Mouse (Mus musculus) heart, postnatal 0 days (tissue): ENCODE measurements around the gene Rnaseh2c. TPM values are rescaled to one million over a fixed set of nuclear protein-coding genes. Genes with fewer than 3 reads are reported as not detected.

Experiments
- ATAC-seq: fragments of 200-750 bp; cut with Nextera tagmentation; 2 replicates; pipeline ENCODE4 v1.8.0; 2017; ENCODE audit warnings: low read depth, moderate number of reproducible peaks, moderate library complexity; ENCODE audit not compliant: insufficient read depth
- DNase-seq: peaks from one replicate; pipeline ENCODE4 v3.0.0-alpha.2; 2016; ENCODE audit warnings: low spot score
- H3K27ac ChIP-seq: fragments of 300-500 bp; sonication (generic); 2 replicates; pipeline ENCODE4 v1.5.1; 2014; ENCODE audit warnings: low read depth, mild to moderate bottlenecking
- H3K27me3 ChIP-seq: fragments of 300-500 bp; sonication (generic); 2 replicates; pipeline ENCODE4 v1.6.1; 2014; ENCODE audit warnings: low read length, mixed read lengths; ENCODE audit not compliant: control insufficient read depth, insufficient read depth
- H3K36me3 ChIP-seq: fragments of 300-500 bp; sonication (generic); replicated peaks from 2 replicates; pipeline ENCODE4 v1.6.1; 2014; ENCODE audit warnings: low read length, mixed read lengths; ENCODE audit not compliant: control insufficient read depth, insufficient read depth
- H3K4me1 ChIP-seq: fragments of 300-500 bp; sonication (generic); 2 replicates; pipeline ENCODE4 v1.6.1; 2014; ENCODE audit warnings: antibody characterized with exemption; ENCODE audit not compliant: control insufficient read depth, insufficient read depth
- H3K4me2 ChIP-seq: fragments of 300-500 bp; sonication (generic); 2 replicates; pipeline ENCODE4 v1.6.1; 2014; ENCODE audit warnings: low read depth, mild to moderate bottlenecking, low read length, moderate library complexity
- H3K4me3 ChIP-seq: fragments of 300-500 bp; sonication (generic); 2 replicates; pipeline ENCODE4 v1.5.1; 2014; ENCODE audit warnings: low read depth, low read length
- H3K9ac ChIP-seq: fragments of 300-500 bp; sonication (generic); replicated peaks from 2 replicates; pipeline ENCODE4 v1.6.1; 2014; ENCODE audit warnings: low read depth, low read length, mixed read lengths
- H3K9me3 ChIP-seq: fragments of 300-500 bp; sonication (generic); replicated peaks from 2 replicates; pipeline ENCODE4 v1.6.1; 2016; ENCODE audit warnings: low read length; ENCODE audit not compliant: control insufficient read depth
- CTCF ChIP-seq: IDR thresholded peaks from 2 replicates; pipeline ENCODE4 v1.5.1; 2016; ENCODE audit warnings: antibody characterized with exemption, control low read depth, low read depth
- EP300 ChIP-seq: IDR thresholded peaks from 2 replicates; pipeline ENCODE4 v1.6.1; 2016; ENCODE audit warnings: antibody characterized with exemption, low read depth
- WGBS: fragments of 180-500 bp; shearing (Covaris S2); extraction: QIAGEN DNeasy Blood & Tissue Kit; methylation state at CpG from one replicate; pipeline ENCODE4 v1.1.7; 2014; 5-methylcytosine and 5-hydroxymethylcytosine counted together
- polyA plus RNA-seq: library from polyadenylated mRNA; unstranded; fragments of >200 nt; fragmentation: Nextera tagmentation; extraction: Ambion mirVana; gene quantifications from 2 replicates; pipeline ENCODE4 v1.2.1, GENCODE M21; 2015
- total RNA-seq: library from RNA; depleted of rRNA; stranded (reverse); fragments of >200 nt; gene quantifications from 2 replicates; pipeline ENCODE4 v1.2.3, GENCODE M21; 2014; ENCODE audit warnings: low replicate concordance

Gene Rnaseh2c
- total and polyA plus RNA-seq, 2 experiments from 2014 or later, result 51.8 to 57.6 TPM

DNA sequence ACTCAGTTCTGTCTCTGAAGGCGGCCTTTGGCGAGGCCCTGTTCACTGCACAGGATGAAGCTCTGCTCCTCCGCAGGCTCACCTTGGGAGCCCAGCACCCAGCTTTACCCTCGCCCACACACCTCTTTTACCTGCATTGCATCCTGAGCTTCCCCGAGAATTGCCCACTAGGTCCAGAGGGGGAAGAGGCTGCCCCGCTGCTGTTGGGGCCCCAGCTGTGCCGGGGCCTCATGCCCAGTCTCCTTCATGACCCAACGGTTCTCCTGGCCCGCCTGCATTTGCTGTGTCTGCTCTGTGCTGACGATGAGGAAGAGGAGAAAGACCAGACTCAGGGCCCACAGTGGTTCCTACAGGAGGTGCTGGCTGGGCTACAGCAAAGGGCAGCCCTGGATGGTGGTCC, 32.2 kb upstream of the Rnaseh2c start:
- TF ChIP-seq CTCF, result no peak
- no peak for TF ChIP-seq EP300
- H3K36me3 ChIP-seq, result peaks cover 19% of the 10 kb centered on the region
- no peak overlapping the region for H3K27ac ChIP-seq
- H3K27me3 ChIP-seq, result peaks cover 10% of the 10 kb centered on the region
- DNase-seq, result no peak
- no peaks in the 10 kb centered on the region for H3K9me3 ChIP-seq
- no peak overlapping the region for H3K9ac ChIP-seq
- ATAC-seq, result no peak
- H3K4me3 ChIP-seq, result no peak overlapping the region
- no peak overlapping the region for H3K4me2 ChIP-seq
- WGBS, result 86% methylated on average over 10 of the region's 10 CpGs
- H3K4me1 ChIP-seq, result peaks cover 6% of the 10 kb centered on the region

DNA sequence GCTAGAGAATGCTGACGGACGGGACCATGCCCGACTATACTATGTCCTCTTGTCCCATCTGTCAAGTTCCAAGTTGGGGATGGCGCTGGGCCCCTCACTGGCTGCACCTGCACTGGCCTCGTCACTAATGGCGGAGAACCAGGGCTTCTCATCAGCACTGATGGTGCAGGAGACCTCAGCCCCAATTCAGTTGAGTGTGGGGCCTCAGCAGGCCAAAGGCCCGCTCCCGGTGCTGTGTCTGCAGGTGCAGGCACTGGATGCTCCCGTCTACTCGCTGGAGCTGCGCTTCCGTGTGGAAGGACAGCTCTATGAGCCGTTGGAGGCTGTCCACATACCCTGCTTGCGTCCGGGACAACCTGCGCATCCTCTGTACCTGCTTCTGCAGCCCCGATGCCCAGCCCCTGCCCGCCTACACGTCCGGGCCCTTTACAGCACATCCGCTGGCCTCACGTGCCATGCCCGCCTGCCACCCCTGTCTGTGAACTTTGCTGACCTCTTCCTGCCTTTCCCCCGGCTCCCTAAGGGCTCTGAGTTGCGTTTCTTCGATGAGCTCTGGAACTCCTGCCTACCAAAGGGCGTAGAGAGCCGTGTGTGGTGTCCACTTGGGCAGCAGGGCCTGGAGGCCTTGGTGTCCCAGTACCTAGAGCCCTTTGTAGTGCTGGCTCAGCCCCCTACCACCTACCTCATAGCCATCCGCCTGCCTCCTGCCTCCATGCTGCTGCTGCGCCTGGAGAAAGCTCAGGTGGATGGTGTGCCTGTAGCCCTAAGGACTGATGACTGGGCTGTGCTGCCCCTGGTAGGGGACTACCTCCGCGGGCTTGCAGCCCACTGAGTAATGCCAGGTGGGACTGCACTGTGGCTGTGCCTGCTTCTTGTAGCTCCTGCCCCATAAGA, 31.1 kb upstream of the Rnaseh2c start:
- H3K9me3 ChIP-seq, result no peaks in the 10 kb centered on the region
- TF ChIP-seq CTCF, result no peak
- no peak for TF ChIP-seq EP300
- WGBS, result 89% methylated on average over 32 of the region's 32 CpGs
- H3K36me3 ChIP-seq, result peaks cover 19% of the 10 kb centered on the region
- H3K27ac ChIP-seq, result no peak overlapping the region
- ATAC-seq (no peak), DNase-seq (no peak)
- H3K4me2 ChIP-seq, result no peak overlapping the region
- peaks cover 3% of the 10 kb centered on the region; the same call in 1 of the 2 replicates for H3K27me3 ChIP-seq
- H3K4me1 ChIP-seq, result peaks cover 6% of the 10 kb centered on the region
- H3K9ac ChIP-seq, result no peak overlapping the region
- no peak overlapping the region for H3K4me3 ChIP-seq

DNA sequence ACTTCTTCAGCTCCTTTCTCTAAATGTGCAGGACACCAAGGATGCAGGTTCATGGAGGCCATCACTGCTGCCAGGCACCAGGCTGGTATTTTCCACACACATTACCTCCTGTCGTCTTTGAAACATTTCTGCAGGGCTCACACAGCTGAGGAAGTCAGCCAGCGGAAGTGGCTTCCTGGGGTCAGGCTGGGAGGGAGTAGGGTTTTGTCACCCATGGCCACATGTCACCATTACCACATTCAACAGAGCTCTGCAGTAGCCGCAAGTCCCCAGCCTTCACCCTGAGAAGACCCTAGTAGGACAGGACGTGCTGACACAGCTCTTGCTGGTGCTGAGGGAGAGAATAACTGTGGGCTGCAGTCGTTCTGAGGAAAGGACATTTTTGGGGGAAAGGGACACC, 29.8 kb upstream of the Rnaseh2c start:
- H3K9me3 ChIP-seq, result no peaks in the 10 kb centered on the region
- 52% methylated on average over 5 of the region's 5 CpGs for WGBS
- DNase-seq (no peak), ATAC-seq (no peak)
- H3K36me3 ChIP-seq, result peaks cover 19% of the 10 kb centered on the region
- no peak overlapping the region for H3K27ac ChIP-seq
- no peak overlapping the region for H3K4me2 ChIP-seq
- H3K27me3 ChIP-seq, result no peaks in the 10 kb centered on the region
- no peak overlapping the region for H3K4me3 ChIP-seq
- no peak for TF ChIP-seq CTCF
- TF ChIP-seq EP300, result no peak
- no peak overlapping the region for H3K9ac ChIP-seq
- peaks cover 3% of the 10 kb centered on the region for H3K4me1 ChIP-seq

DNA sequence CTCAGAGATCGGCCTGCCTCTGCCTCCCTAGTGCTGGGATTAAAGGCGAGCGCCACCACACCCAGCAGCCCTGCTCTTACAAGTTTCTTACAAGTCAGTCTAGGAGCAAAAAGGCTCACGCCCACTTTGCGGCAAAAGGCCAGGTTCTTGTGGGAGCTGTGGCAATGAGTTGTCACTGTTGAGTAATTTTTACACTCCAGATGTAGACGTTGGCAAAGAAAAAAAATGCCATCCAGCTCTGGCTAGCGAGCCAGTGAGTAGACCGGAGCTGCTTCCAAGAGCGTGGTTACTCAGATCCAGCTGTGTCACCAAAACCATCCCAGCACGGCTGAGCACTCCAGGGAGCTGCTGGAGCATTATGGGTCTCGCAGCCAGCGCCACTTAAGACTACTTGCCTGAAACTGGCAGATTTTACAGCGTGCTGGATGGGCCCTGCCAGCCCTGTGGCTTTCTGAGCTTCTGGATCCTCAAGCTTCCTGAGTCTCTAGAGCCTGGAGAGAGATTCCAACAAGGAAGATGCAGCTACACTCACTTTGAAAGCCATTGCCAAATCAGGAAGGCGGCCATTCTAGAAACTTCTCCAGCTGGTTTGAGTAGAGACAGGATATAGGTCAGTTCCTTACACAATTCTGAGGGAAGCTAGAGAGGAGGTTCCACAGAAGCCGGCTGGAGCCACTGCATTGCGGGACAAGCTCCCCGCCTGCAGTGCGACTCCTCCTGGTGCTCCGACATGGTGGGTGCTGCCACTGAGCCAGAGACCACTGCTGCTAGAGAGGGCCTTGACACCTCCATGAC, 29.1 kb upstream of the Rnaseh2c start:
- Histone ChIP-seq H3K9ac (no peak overlapping the region), H3K9me3 (no peaks in the 10 kb centered on the region), H3K4me3 (no peak overlapping the region), H3K4me2 (no peak overlapping the region), H3K4me1 (no peaks in the 10 kb centered on the region), H3K36me3 (peaks cover 19% of the 10 kb centered on the region), H3K27ac (no peak overlapping the region), H3K27me3 (no peaks in the 10 kb centered on the region)
- WGBS, result 80% methylated on average over 19 of the region's 19 CpGs
- TF ChIP-seq CTCF (no peak), EP300 (no peak)
- DNase-seq, result no peak
- ATAC-seq, result no peak

DNA sequence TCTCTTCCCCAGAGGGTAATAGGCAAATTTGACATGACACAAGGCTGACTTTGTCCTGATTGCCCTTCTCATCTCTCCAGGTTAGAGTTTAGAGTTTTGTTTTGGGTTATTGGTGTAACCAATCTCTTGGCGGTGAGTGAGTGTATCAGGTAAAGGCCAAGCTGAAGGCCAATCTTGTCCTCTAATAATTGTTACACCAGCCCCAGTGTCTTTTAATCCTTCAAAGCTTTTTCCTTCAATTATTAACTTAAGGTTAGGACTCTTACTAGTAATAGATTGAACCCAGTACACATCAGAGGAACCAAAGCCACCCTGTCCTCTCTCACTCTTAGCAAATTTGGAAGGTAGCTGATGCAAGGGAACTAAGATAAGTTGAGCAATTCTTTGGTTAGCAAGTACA, 26.3 kb upstream of the Rnaseh2c start:
- H3K27ac ChIP-seq, result no peak overlapping the region
- no peak overlapping the region for H3K9ac ChIP-seq
- DNase-seq (no peak), ATAC-seq (no peak)
- no peak overlapping the region for H3K4me2 ChIP-seq
- H3K4me3 ChIP-seq, result no peak overlapping the region
- H3K9me3 ChIP-seq, result no peaks in the 10 kb centered on the region
- no peaks in the 10 kb centered on the region for H3K27me3 ChIP-seq
- no peaks in the 10 kb centered on the region for H3K4me1 ChIP-seq
- whole genome bisulfite sequencing, result 97% methylated on average over 1 of the region's 1 CpGs
- H3K36me3 ChIP-seq, result peaks cover 7% of the 10 kb centered on the region
- no peak for TF ChIP-seq CTCF
- TF ChIP-seq EP300, result no peak
